Mouse (Mus musculus): ENCODE data around the gene Olfr661. TPM values are rescaled to one million over a fixed set of nuclear protein-coding genes. Genes with fewer than 3 reads are reported as not detected.

The Olfr661 gene
- not detected in 2 replicates for polyA plus RNA-seq (2015; fragmentation: Nextera tagmentation; extraction: Ambion mirVana)

DNA sequence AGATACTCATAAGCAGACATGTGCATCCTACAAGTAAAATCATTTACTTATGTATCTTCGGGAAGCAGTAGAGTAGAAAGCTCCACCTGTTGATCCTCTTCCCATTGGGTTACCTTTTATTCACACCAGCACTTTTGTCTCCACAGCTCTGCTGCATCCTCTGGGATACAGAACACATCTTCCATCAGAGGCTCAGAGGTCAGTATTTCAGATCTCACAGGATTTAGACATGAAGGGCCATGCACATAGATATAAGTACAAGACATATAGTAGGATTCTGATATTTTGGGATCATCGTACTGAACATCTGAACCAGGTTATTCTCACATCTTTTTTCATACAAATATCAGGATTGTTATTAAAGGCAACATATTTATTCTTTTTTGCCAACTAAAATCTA is at the start of gene Olfr661:
Olfr661 (plus strand) TSS at position 301 of the 400 bp plus-strand sequence.

DNA sequence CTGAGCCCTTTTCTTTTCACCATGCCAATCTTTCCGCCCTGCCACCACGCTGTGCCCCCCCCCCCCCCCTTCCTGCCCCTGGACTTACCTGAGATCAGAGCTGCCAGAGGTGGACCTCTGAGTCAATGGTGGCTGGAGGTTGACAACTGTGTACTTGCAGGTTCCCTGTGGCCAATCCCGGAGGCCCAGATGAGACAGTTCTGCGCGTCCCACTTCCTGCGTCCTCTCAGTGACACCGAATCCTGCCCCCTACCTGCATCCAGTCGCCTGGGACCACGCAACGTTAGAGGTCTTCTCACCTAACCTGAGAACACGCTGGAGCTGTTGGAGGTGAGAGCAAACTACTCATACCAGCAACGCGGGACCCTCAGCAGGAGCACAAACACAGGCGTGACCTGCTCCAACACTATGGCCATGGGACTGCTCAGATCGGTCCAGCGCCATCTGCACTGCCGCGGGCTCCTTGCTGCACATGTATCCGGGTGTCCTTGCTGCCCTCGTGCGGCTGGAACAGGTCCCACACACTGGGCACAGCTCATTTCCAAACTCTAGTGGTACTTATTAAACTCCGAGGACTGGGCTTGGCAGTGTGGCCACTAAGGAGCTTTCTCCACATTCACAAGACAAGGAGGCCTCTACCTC is 39.3 kb upstream of the Olfr661 start, which contains the start of gene Olfr658:
Olfr658 (minus strand) TSS at position 465 of the 642 bp plus-strand sequence.

DNA sequence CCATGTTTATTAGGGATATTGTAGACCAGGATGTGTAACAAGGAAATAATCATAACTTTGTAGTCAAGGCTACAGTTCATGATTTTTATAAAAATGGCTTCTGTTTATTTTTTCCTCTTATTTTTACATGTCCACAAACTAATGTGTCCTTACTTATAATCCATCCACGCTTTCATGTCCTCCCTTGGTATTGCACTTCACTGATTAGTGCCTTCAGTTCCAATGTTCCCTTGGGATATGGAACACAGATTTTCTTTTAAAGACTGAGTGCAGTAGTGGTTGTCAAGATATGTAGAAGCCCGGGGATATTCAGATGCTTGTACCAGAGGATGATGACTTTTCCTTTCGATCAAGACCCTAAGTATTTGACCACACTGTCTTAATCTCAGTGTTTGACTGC is 19.8 kb upstream of the Olfr661 start, which contains the start of gene Olfr659:
Olfr659 (plus strand) TSS at position 301 of the 400 bp plus-strand sequence.

Other genes with a start within 250 kb of the Olfr661 start
- 2.1 and 3.0 TPM in 2 replicates for gene Trim30a, start 221.3 kb upstream of the Olfr661 start, polyA plus RNA-seq (2015; fragmentation: Nextera tagmentation; extraction: Ambion mirVana)
- gene Trim30d, start 178.7 kb upstream of the Olfr661 start, polyA plus RNA-seq (2015; fragmentation: Nextera tagmentation; extraction: Ambion mirVana): 2.0 and 2.2 TPM in 2 replicates
- gene Olfr651, start 136.4 kb upstream of the Olfr661 start, polyA plus RNA-seq (2015; fragmentation: Nextera tagmentation; extraction: Ambion mirVana): not detected in 2 replicates
- gene Olfr652, start 125.6 kb upstream of the Olfr661 start, polyA plus RNA-seq (2015; fragmentation: Nextera tagmentation; extraction: Ambion mirVana): not detected in 2 replicates
- gene Olfr653, start 109.2 kb upstream of the Olfr661 start, polyA plus RNA-seq (2015; fragmentation: Nextera tagmentation; extraction: Ambion mirVana): not detected in 2 replicates
- not detected in 2 replicates for gene Olfr654, start 99.5 kb upstream of the Olfr661 start, polyA plus RNA-seq (2015; fragmentation: Nextera tagmentation; extraction: Ambion mirVana)
- gene Olfr655, start 84.7 kb upstream of the Olfr661 start, polyA plus RNA-seq (2015; fragmentation: Nextera tagmentation; extraction: Ambion mirVana): not detected in 2 replicates
- not detected in 2 replicates for gene Olfr656, start 72.5 kb upstream of the Olfr661 start, polyA plus RNA-seq (2015; fragmentation: Nextera tagmentation; extraction: Ambion mirVana)
- gene Olfr657, start 61.7 kb upstream of the Olfr661 start, polyA plus RNA-seq (2015; fragmentation: Nextera tagmentation; extraction: Ambion mirVana): not detected in 2 replicates
- not detected in 2 replicates for gene Olfr658, start 39.2 kb upstream of the Olfr661 start, polyA plus RNA-seq (2015; fragmentation: Nextera tagmentation; extraction: Ambion mirVana)
- gene Olfr659, start 19.7 kb upstream of the Olfr661 start, polyA plus RNA-seq (2015; fragmentation: Nextera tagmentation; extraction: Ambion mirVana): not detected in 2 replicates
- gene Usp17le, start 91.0 kb downstream of the Olfr661 start, polyA plus RNA-seq (2015; fragmentation: Nextera tagmentation; extraction: Ambion mirVana): not detected in 2 replicates
- not detected in 2 replicates for gene Usp17lb, start 156.1 kb downstream of the Olfr661 start, polyA plus RNA-seq (2015; fragmentation: Nextera tagmentation; extraction: Ambion mirVana)
- gene Usp17la, start 170.5 kb downstream of the Olfr661 start, polyA plus RNA-seq (2015; fragmentation: Nextera tagmentation; extraction: Ambion mirVana): not detected in 2 replicates
- not detected in 2 replicates for gene Olfr665, start 191.5 kb downstream of the Olfr661 start, polyA plus RNA-seq (2015; fragmentation: Nextera tagmentation; extraction: Ambion mirVana)
- gene Olfr666, start 209.5 kb downstream of the Olfr661 start, polyA plus RNA-seq (2015; fragmentation: Nextera tagmentation; extraction: Ambion mirVana): not detected in 2 replicates
- gene Olfr667, start 235.0 kb downstream of the Olfr661 start, polyA plus RNA-seq (2015; fragmentation: Nextera tagmentation; extraction: Ambion mirVana): not detected in 2 replicates
- gene Olfr668, start 241.6 kb downstream of the Olfr661 start, polyA plus RNA-seq (2015; fragmentation: Nextera tagmentation; extraction: Ambion mirVana): not detected in 2 replicates
- not detected in 2 replicates for gene Olfr669, start 247.7 kb downstream of the Olfr661 start, polyA plus RNA-seq (2015; fragmentation: Nextera tagmentation; extraction: Ambion mirVana)